Mouse (Mus musculus): ENCODE results near the gene Slc22a20. TPM values are rescaled to one million over a fixed set of nuclear protein-coding genes. Genes with fewer than 3 reads are reported as not detected.

Slc22a20 gene
- polyA plus RNA-seq, 1 experiment, result not detected

- 83% methylated on average over 8 of the region's 8 CpGs for WGBS
- H3K4me3 ChIP-seq (ENCODE audit: insufficient read depth, low read depth, low read length), result no peak overlapping the region
- peaks cover 9% of the 10 kb centered on the region for H3K4me1 ChIP-seq (ENCODE audit: control insufficient read depth, insufficient read depth, low read length)
- no peak overlapping the region for H3K27ac ChIP-seq (ENCODE audit: insufficient read depth, low read depth, low read length)
- TF ChIP-seq CTCF (IDR thresholded peaks at IDR 0.05; ENCODE audit: insufficient read depth, low read depth, low read length), result no peak
- no peak for TF ChIP-seq POLR2A (IDR thresholded peaks at IDR 0.05; ENCODE audit: insufficient read depth, low read depth, low read length)
These were observed 58.4 kb downstream of the Slc22a20 start for GRCm38 (mm10) chr19:5927532-5927931.

- TF ChIP-seq CTCF (IDR thresholded peaks at IDR 0.05; ENCODE audit: insufficient read depth, low read depth, low read length) (no peak), POLR2A (IDR thresholded peaks at IDR 0.05; ENCODE audit: insufficient read depth, low read depth, low read length) (no peak)
- Histone ChIP-seq H3K4me1 (ENCODE audit: control insufficient read depth, insufficient read depth, low read length) (peaks cover 9% of the 10 kb centered on the region), H3K27ac (ENCODE audit: insufficient read depth, low read depth, low read length) (no peak overlapping the region), H3K4me3 (ENCODE audit: insufficient read depth, low read depth, low read length) (no peak overlapping the region)
- 76% methylated on average over 11 of the region's 11 CpGs for WGBS
These were observed 58.9 kb downstream of the Slc22a20 start for GRCm38 (mm10) chr19:5927026-5927425.

GRCm38 (mm10) chr19:5925311-5925855 lies 60.6 kb downstream of the Slc22a20 start:
- 36% methylated on average over 11 of the region's 11 CpGs for WGBS
- Histone ChIP-seq H3K4me1 (ENCODE audit: control insufficient read depth, insufficient read depth, low read length) (peaks cover 11% of the 10 kb centered on the region), H3K27ac (ENCODE audit: insufficient read depth, low read depth, low read length) (no peak overlapping the region), H3K4me3 (ENCODE audit: insufficient read depth, low read depth, low read length) (no peak overlapping the region)
- TF ChIP-seq CTCF (IDR thresholded peaks at IDR 0.05; ENCODE audit: insufficient read depth, low read depth, low read length), result no peak
- no peak for TF ChIP-seq POLR2A (IDR thresholded peaks at IDR 0.05; ENCODE audit: insufficient read depth, low read depth, low read length)

- Histone ChIP-seq H3K27ac (ENCODE audit: insufficient read depth, low read depth, low read length) (no peak within 1 kb of the TSS; the same call in 1 of the 2 replicates), H3K4me1 (ENCODE audit: control insufficient read depth, insufficient read depth, low read length) (peaks cover 11% of the 10 kb centered on the region; the same call in 1 of the 2 replicates), H3K4me3 (ENCODE audit: insufficient read depth, low read depth, low read length) (peak within 1 kb of the TSS; percentile 52)
- TF ChIP-seq CTCF (IDR thresholded peaks at IDR 0.05; ENCODE audit: insufficient read depth, low read depth, low read length), result no peak
- no peak; the same call in 1 of the 2 replicates for TF ChIP-seq POLR2A (IDR thresholded peaks at IDR 0.05; ENCODE audit: insufficient read depth, low read depth, low read length)
- under 1% methylated on average over 18 of the region's 18 CpGs for WGBS
These were observed 61.2 kb downstream of the Slc22a20 start, which contains the start of gene Cdc42ep2 for GRCm38 (mm10) chr19:5924713-5925093. Gene Cdc42ep2, minus strand, starts transcription at chr19:5924816.

GRCm38 (mm10) chr19:5923990-5924712 lies 61.8 kb downstream of the Slc22a20 start:
- Histone ChIP-seq H3K4me3 (ENCODE audit: insufficient read depth, low read depth, low read length) (peak overlapping the region; percentile 52), H3K27ac (ENCODE audit: insufficient read depth, low read depth, low read length) (no peak overlapping the region; the same call in 1 of the 2 replicates), H3K4me1 (ENCODE audit: control insufficient read depth, insufficient read depth, low read length) (peaks cover 11% of the 10 kb centered on the region; the same call in 1 of the 2 replicates)
- WGBS, result under 1% methylated on average over 38 of the region's 38 CpGs
- TF ChIP-seq CTCF (IDR thresholded peaks at IDR 0.05; ENCODE audit: insufficient read depth, low read depth, low read length) (peak; percentile 78), POLR2A (IDR thresholded peaks at IDR 0.05; ENCODE audit: insufficient read depth, low read depth, low read length) (no peak)

- peaks cover 11% of the 10 kb centered on the region; the same call in 1 of the 2 replicates for H3K4me1 ChIP-seq (ENCODE audit: control insufficient read depth, insufficient read depth, low read length)
- WGBS, result 97% methylated on average over 3 of the region's 3 CpGs
- no peak overlapping the region for H3K4me3 ChIP-seq (ENCODE audit: insufficient read depth, low read depth, low read length)
- H3K27ac ChIP-seq (ENCODE audit: insufficient read depth, low read depth, low read length), result no peak overlapping the region
- TF ChIP-seq CTCF (IDR thresholded peaks at IDR 0.05; ENCODE audit: insufficient read depth, low read depth, low read length), result no peak
- TF ChIP-seq POLR2A (IDR thresholded peaks at IDR 0.05; ENCODE audit: insufficient read depth, low read depth, low read length), result no peak
These were observed 63.0 kb downstream of the Slc22a20 start for GRCm38 (mm10) chr19:5922963-5923362.

GRCm38 (mm10) chr19:5922119-5922942 lies 63.6 kb downstream of the Slc22a20 start:
- Histone ChIP-seq H3K4me3 (ENCODE audit: insufficient read depth, low read depth, low read length) (no peak overlapping the region), H3K27ac (ENCODE audit: insufficient read depth, low read depth, low read length) (no peak overlapping the region), H3K4me1 (ENCODE audit: control insufficient read depth, insufficient read depth, low read length) (peaks cover 11% of the 10 kb centered on the region; the same call in 1 of the 2 replicates)
- no peak for TF ChIP-seq POLR2A (IDR thresholded peaks at IDR 0.05; ENCODE audit: insufficient read depth, low read depth, low read length)
- no peak for TF ChIP-seq CTCF (IDR thresholded peaks at IDR 0.05; ENCODE audit: insufficient read depth, low read depth, low read length)
- 79% methylated on average over 15 of the region's 15 CpGs for WGBS

- 35% methylated on average over 9 of the region's 9 CpGs for WGBS
These were observed 64.2 kb downstream of the Slc22a20 start for GRCm38 (mm10) chr19:5921715-5922114.

More at GRCm38 (mm10) chr19:5921715-5922114, 64.2 kb downstream of the Slc22a20 start:
- H3K4me3 ChIP-seq (ENCODE audit: insufficient read depth, low read depth, low read length), result no peak overlapping the region
- H3K27ac ChIP-seq (ENCODE audit: insufficient read depth, low read depth, low read length), result no peak overlapping the region
- H3K4me1 ChIP-seq (ENCODE audit: control insufficient read depth, insufficient read depth, low read length), result peaks cover 11% of the 10 kb centered on the region; the same call in 1 of the 2 replicates
- TF ChIP-seq POLR2A (IDR thresholded peaks at IDR 0.05; ENCODE audit: insufficient read depth, low read depth, low read length) (no peak), CTCF (IDR thresholded peaks at IDR 0.05; ENCODE audit: insufficient read depth, low read depth, low read length) (no peak)

Other genes with a start within 250 kb of the Slc22a20 start
- not detected in 2 replicates for gene Ltbp3, start 245.2 kb downstream of the Slc22a20 start, polyA plus RNA-seq (2012; ENCODE audit: insufficient read depth, insufficient read length, low replicate concordance, missing spikeins)
- gene Scyl1, start 214.7 kb downstream of the Slc22a20 start, polyA plus RNA-seq (2012; ENCODE audit: insufficient read depth, insufficient read length, low replicate concordance, missing spikeins), result not detected in 2 replicates
- not detected in 2 replicates for gene Frmd8, start 110.9 kb downstream of the Slc22a20 start, polyA plus RNA-seq (2012; ENCODE audit: insufficient read depth, insufficient read length, low replicate concordance, missing spikeins)
- not detected in 2 replicates for gene Slc25a45, start 108.3 kb downstream of the Slc22a20 start, polyA plus RNA-seq (2012; ENCODE audit: insufficient read depth, insufficient read length, low replicate concordance, missing spikeins)
- not detected in 2 replicates for gene Tigd3, start 92.0 kb downstream of the Slc22a20 start, polyA plus RNA-seq (2012; ENCODE audit: insufficient read depth, insufficient read length, low replicate concordance, missing spikeins)
- gene Dpf2, start 73.1 kb downstream of the Slc22a20 start, polyA plus RNA-seq (2012; ENCODE audit: insufficient read depth, insufficient read length, low replicate concordance, missing spikeins), result not detected in 2 replicates
- not detected in 2 replicates for gene Cdc42ep2, start 61.3 kb downstream of the Slc22a20 start, polyA plus RNA-seq (2012; ENCODE audit: insufficient read depth, insufficient read length, low replicate concordance, missing spikeins)
- not detected in 2 replicates for gene Pola2, start 21.9 kb downstream of the Slc22a20 start, polyA plus RNA-seq (2012; ENCODE audit: insufficient read depth, insufficient read length, low replicate concordance, missing spikeins)
- not detected in 2 replicates for gene Capn1, start 29.8 kb upstream of the Slc22a20 start, polyA plus RNA-seq (2012; ENCODE audit: insufficient read depth, insufficient read length, low replicate concordance, missing spikeins)
- gene Syvn1, start 60.4 kb upstream of the Slc22a20 start, polyA plus RNA-seq (2012; ENCODE audit: insufficient read depth, insufficient read length, low replicate concordance, missing spikeins), result not detected in 2 replicates
- gene Mrpl49, start 71.6 kb upstream of the Slc22a20 start, polyA plus RNA-seq (2012; ENCODE audit: insufficient read depth, insufficient read length, low replicate concordance, missing spikeins), result not detected in 2 replicates
- gene Fau, start 71.7 kb upstream of the Slc22a20 start, polyA plus RNA-seq (2012; ENCODE audit: insufficient read depth, insufficient read length, low replicate concordance, missing spikeins), result 1,126 and 1,387 TPM in 2 replicates
- not detected in 2 replicates for gene Znhit2, start 75.0 kb upstream of the Slc22a20 start, polyA plus RNA-seq (2012; ENCODE audit: insufficient read depth, insufficient read length, low replicate concordance, missing spikeins)
- not detected in 2 replicates for gene Tm7sf2, start 82.2 kb upstream of the Slc22a20 start, polyA plus RNA-seq (2012; ENCODE audit: insufficient read depth, insufficient read length, low replicate concordance, missing spikeins)
- not detected in 2 replicates for gene Vps51, start 91.1 kb upstream of the Slc22a20 start, polyA plus RNA-seq (2012; ENCODE audit: insufficient read depth, insufficient read length, low replicate concordance, missing spikeins)
- not detected in 2 replicates for gene Tmem262, start 93.9 kb upstream of the Slc22a20 start, polyA plus RNA-seq (2012; ENCODE audit: insufficient read depth, insufficient read length, low replicate concordance, missing spikeins)
- gene Gm28374, start 96.1 kb upstream of the Slc22a20 start, polyA plus RNA-seq (2012; ENCODE audit: insufficient read depth, insufficient read length, low replicate concordance, missing spikeins), result not detected in 2 replicates
- gene Zfpl1, start 98.8 kb upstream of the Slc22a20 start, polyA plus RNA-seq (2012; ENCODE audit: insufficient read depth, insufficient read length, low replicate concordance, missing spikeins), result not detected in 2 replicates
- gene Cdca5, start 98.8 kb upstream of the Slc22a20 start, polyA plus RNA-seq (2012; ENCODE audit: insufficient read depth, insufficient read length, low replicate concordance, missing spikeins), result not detected in 2 replicates
- not detected in 2 replicates for gene AC131692.1, start 108.3 kb upstream of the Slc22a20 start, polyA plus RNA-seq (2012; ENCODE audit: insufficient read depth, insufficient read length, low replicate concordance, missing spikeins)
- not detected in 2 replicates for gene Naaladl1, start 119.6 kb upstream of the Slc22a20 start, polyA plus RNA-seq (2012; ENCODE audit: insufficient read depth, insufficient read length, low replicate concordance, missing spikeins)
- gene Sac3d1, start 132.5 kb upstream of the Slc22a20 start, polyA plus RNA-seq (2012; ENCODE audit: insufficient read depth, insufficient read length, low replicate concordance, missing spikeins), result not detected in 2 replicates
- gene Snx15, start 142.2 kb upstream of the Slc22a20 start, polyA plus RNA-seq (2012; ENCODE audit: insufficient read depth, insufficient read length, low replicate concordance, missing spikeins), result not detected in 2 replicates
- not detected in 2 replicates for gene Batf2, start 154.8 kb upstream of the Slc22a20 start, polyA plus RNA-seq (2012; ENCODE audit: insufficient read depth, insufficient read length, low replicate concordance, missing spikeins)
- gene Arl2, start 155.4 kb upstream of the Slc22a20 start, polyA plus RNA-seq (2012; ENCODE audit: insufficient read depth, insufficient read length, low replicate concordance, missing spikeins), result not detected in 2 replicates
- not detected in 2 replicates for gene Majin, start 198.2 kb upstream of the Slc22a20 start, polyA plus RNA-seq (2012; ENCODE audit: insufficient read depth, insufficient read length, low replicate concordance, missing spikeins)
- not detected in 2 replicates for gene Gpha2, start 240.2 kb upstream of the Slc22a20 start, polyA plus RNA-seq (2012; ENCODE audit: insufficient read depth, insufficient read length, low replicate concordance, missing spikeins)
- not detected in 2 replicates for gene Ppp2r5b, start 249.7 kb upstream of the Slc22a20 start, polyA plus RNA-seq (2012; ENCODE audit: insufficient read depth, insufficient read length, low replicate concordance, missing spikeins)

Measured in olfactory bulb, adult 2 months (tissue).